Mouse (Mus musculus) gastrocnemius, postnatal 4 days (tissue): ENCODE measurements around the gene Kcnh1. TPM values are rescaled to one million over a fixed set of nuclear protein-coding genes. Genes with fewer than 3 reads are reported as not detected.

Experiments used
- total RNA-seq, 2 experiments: library from RNA; stranded (reverse); gene quantifications; 2 replicates each; pipeline ENCODE4 v1.2.3; 2021

Gene Kcnh1
- total RNA-seq, 2 experiments from 2014 or later, result 0.10 to 0.12 TPM

Other genes with a start within 250 kb of the Kcnh1 start
- gene Rd3, start 213.4 kb upstream of the Kcnh1 start, total RNA-seq, result not detected
- 10 to 100 TPM; 26.2 to 28.6 TPM for gene Traf5, start 98.2 kb upstream of the Kcnh1 start, total RNA-seq
- 10 to 100 TPM; 38.8 to 40.7 TPM for gene Rcor3, start 52.7 kb upstream of the Kcnh1 start, total RNA-seq